Comparison of ENCODE assay signal across 9 mouse cellular contexts in genomic region chr7:140966921-140967320, GRCm38 (mm10). TPM values are rescaled to one million over a fixed set of nuclear protein-coding genes. Genes with fewer than 3 reads are reported as not detected.
A peak's percentile ranks its signal among the peaks of the same experiment; 100 is the strongest.
DNase-seq lines count a peak whose midpoint lies in the region; ATAC-seq and TF ChIP-seq lines count a peak whose summit lies in the region.
"Had no signal": no experiment of that assay in that cellular context is flagged by ENCODE, and none has a peak within 500 bp of the region (broad histone marks: within the 10 kb centered on the region; RNA-seq: fewer than 3 reads in every experiment).

Gene Ifitm1 (plus strand): TSS chr7:140967221.

- peak within 1 kb of the TSS; percentile 21 for H3K4me3 ChIP-seq in kidney, embryonic 16.5 days (ENCODE audit: low read length)
- no peak within 1 kb of the TSS for H3K4me3 ChIP-seq in embryonic facial prominence, embryonic 11.5 days (ENCODE audit: low read depth, low read length)
- H3K4me3 ChIP-seq in midbrain, embryonic 16.5 days (ENCODE audit: low read depth, low read length): no peak within 1 kb of the TSS
- H3K4me3 ChIP-seq in layer of hippocampus, adult 2 months: no peak within 1 kb of the TSS

- ATAC-seq in kidney, embryonic 16.5 days (ENCODE audit: low FRiP score, low TSS enrichment): no peak
- ATAC-seq in embryonic facial prominence, embryonic 11.5 days (replicated peaks; ENCODE audit: insufficient number of reproducible peaks, low FRiP score, low TSS enrichment, low read depth): no peak
- no peak for ATAC-seq in midbrain, embryonic 16.5 days

- no peak for DNase-seq in kidney, postnatal 36 days
- no peak for DNase-seq in embryonic facial prominence, embryonic 11.5 days (ENCODE audit: low spot score)
- DNase-seq in large intestine, adult 2 months (ENCODE audit: low read depth, low spot score): no peak
- no peak for DNase-seq in layer of hippocampus, adult 2 months (ENCODE audit: low spot score in 2 of 2)
- DNase-seq in thymus, postnatal 25 days: no peak
- no peak for DNase-seq in adrenal gland, postnatal 36 days
- DNase-seq: thymus, adult 18-20 months had no signal

- WGBS in kidney, embryonic 16.5 days: 89% methylated on average over 4 of the region's 4 CpGs
- WGBS in embryonic facial prominence, embryonic 11.5 days: 79% methylated on average over 4 of the region's 4 CpGs
- WGBS in large intestine, adult 2 months: 93% methylated on average over 4 of the region's 4 CpGs
- 91% methylated on average over 4 of the region's 4 CpGs for WGBS in midbrain, embryonic 16.5 days

- no peaks in the 10 kb centered on the region for H3K36me3 ChIP-seq in kidney, embryonic 16.5 days (ENCODE audit: insufficient read depth, low read length)
- H3K36me3 ChIP-seq in embryonic facial prominence, embryonic 11.5 days (replicated peaks; ENCODE audit: control insufficient read depth, insufficient read depth, low read depth, low read length): no peaks in the 10 kb centered on the region
- H3K36me3 ChIP-seq in midbrain, embryonic 16.5 days (ENCODE audit: control insufficient read depth, insufficient read depth, low read length): no peaks in the 10 kb centered on the region

- peak within 1 kb of the TSS; percentile 70 for H3K27ac ChIP-seq in kidney, embryonic 16.5 days (ENCODE audit: low read length)
- no peak within 1 kb of the TSS for H3K27ac ChIP-seq in embryonic facial prominence, embryonic 11.5 days (replicated peaks; ENCODE audit: low read depth, low read length)
- H3K27ac ChIP-seq in midbrain, embryonic 16.5 days (ENCODE audit: low read length): no peak within 1 kb of the TSS
- no peak within 1 kb of the TSS for H3K27ac ChIP-seq in layer of hippocampus, adult 2 months

- H3K4me2 ChIP-seq in kidney, embryonic 16.5 days (replicated peaks; ENCODE audit: low read depth, low read length): peak within 1 kb of the TSS; percentile 44
- H3K4me2 ChIP-seq in embryonic facial prominence, embryonic 11.5 days (ENCODE audit: low read depth, low read length): no peak within 1 kb of the TSS; the same call in 1 of the 2 replicates
- H3K4me2 ChIP-seq in midbrain, embryonic 16.5 days (ENCODE audit: low read length): no peak within 1 kb of the TSS

- TF ChIP-seq CTCF in layer of hippocampus, adult 2 months (conservative IDR thresholded peaks at IDR 0.05): no peak

- no peaks in the 10 kb centered on the region for H3K9me3 ChIP-seq in kidney, embryonic 16.5 days (ENCODE audit: low read length)
- no peaks in the 10 kb centered on the region for H3K9me3 ChIP-seq in embryonic facial prominence, embryonic 11.5 days (replicated peaks; ENCODE audit: control insufficient read depth, low read length)
- no peaks in the 10 kb centered on the region for H3K9me3 ChIP-seq in midbrain, embryonic 16.5 days (replicated peaks; ENCODE audit: control insufficient read depth, low read length, poor library complexity, severe bottlenecking)

- H3K9ac ChIP-seq in kidney, embryonic 16.5 days (replicated peaks; ENCODE audit: low read length): peak within 1 kb of the TSS; percentile 24
- no peak within 1 kb of the TSS for H3K9ac ChIP-seq in embryonic facial prominence, embryonic 11.5 days (replicated peaks; ENCODE audit: low read length)
- no peak within 1 kb of the TSS for H3K9ac ChIP-seq in midbrain, embryonic 16.5 days (ENCODE audit: low read depth, low read length)

- peaks cover 35% of the 10 kb centered on the region for H3K4me1 ChIP-seq in kidney, embryonic 16.5 days (ENCODE audit: insufficient read depth, low read length)
- peaks cover 3% of the 10 kb centered on the region for H3K4me1 ChIP-seq in embryonic facial prominence, embryonic 11.5 days (ENCODE audit: control insufficient read depth, insufficient read depth, low read length)
- H3K4me1 ChIP-seq in midbrain, embryonic 16.5 days (ENCODE audit: control insufficient read depth, insufficient read depth, low read length): no peaks in the 10 kb centered on the region

- no peaks in the 10 kb centered on the region for H3K27me3 ChIP-seq in kidney, embryonic 16.5 days (ENCODE audit: insufficient read depth, low read length)
- H3K27me3 ChIP-seq in embryonic facial prominence, embryonic 11.5 days (ENCODE audit: control insufficient read depth, insufficient read depth, low read length): no peaks in the 10 kb centered on the region
- no peaks in the 10 kb centered on the region for H3K27me3 ChIP-seq in midbrain, embryonic 16.5 days (ENCODE audit: control insufficient read depth, insufficient read depth, low read depth, low read length)

RNA-seq across cellular contexts. Expression of gene Ifitm1, which starts in this region (rescaled TPM):
- 64.6 and 72.4 TPM in 2 replicates for polyA plus RNA-seq in kidney, embryonic 16.5 days (2015; fragmentation: Nextera tagmentation; extraction: Ambion mirVana)
- polyA plus RNA-seq in embryonic facial prominence, embryonic 11.5 days (2014; fragmentation: Nextera tagmentation; extraction: Ambion mirVana): 19.9 and 20.1 TPM in 2 replicates
- 138 and 161 TPM in 2 replicates for polyA plus RNA-seq in large intestine, adult 2 months (2012; rRNA removed)
- polyA plus RNA-seq in midbrain, embryonic 16.5 days (2015; fragmentation: Nextera tagmentation; extraction: Ambion mirVana): 9.0 and 11.1 TPM in 2 replicates
- total RNA-seq in layer of hippocampus, adult 2 months (2021): 1 to 10 TPM; 1.9 to 2.9 TPM
- total RNA-seq in adrenal gland, postnatal 36 days (2021): 1 to 10 TPM; 5.5 to 7.3 TPM
